Mouse (Mus musculus) urinary bladder, adult 2 months (tissue): ENCODE measurements around the gene Smg5. TPM values are rescaled to one million over a fixed set of nuclear protein-coding genes. Genes with fewer than 3 reads are reported as not detected.
"Not testable (repeated sequence)": the region's sequence is repeated elsewhere in the genome, so short reads cannot be mapped to it uniquely, and the experiment has no call there.

Experiments
- DNase-seq: peaks from one replicate; pipeline ENCODE4 v3.0.0; 2022; ENCODE audit warnings: low spot score
- polyA plus RNA-seq: library from polyadenylated mRNA; depleted of rRNA; stranded (reverse); fragments of >200 nt; gene quantifications from 2 replicates; pipeline ENCODE4 v1.2.3, GENCODE M21; 2012

Smg5 gene
- polyA plus RNA-seq, 1 experiment = 58.4 TPM

DNA sequence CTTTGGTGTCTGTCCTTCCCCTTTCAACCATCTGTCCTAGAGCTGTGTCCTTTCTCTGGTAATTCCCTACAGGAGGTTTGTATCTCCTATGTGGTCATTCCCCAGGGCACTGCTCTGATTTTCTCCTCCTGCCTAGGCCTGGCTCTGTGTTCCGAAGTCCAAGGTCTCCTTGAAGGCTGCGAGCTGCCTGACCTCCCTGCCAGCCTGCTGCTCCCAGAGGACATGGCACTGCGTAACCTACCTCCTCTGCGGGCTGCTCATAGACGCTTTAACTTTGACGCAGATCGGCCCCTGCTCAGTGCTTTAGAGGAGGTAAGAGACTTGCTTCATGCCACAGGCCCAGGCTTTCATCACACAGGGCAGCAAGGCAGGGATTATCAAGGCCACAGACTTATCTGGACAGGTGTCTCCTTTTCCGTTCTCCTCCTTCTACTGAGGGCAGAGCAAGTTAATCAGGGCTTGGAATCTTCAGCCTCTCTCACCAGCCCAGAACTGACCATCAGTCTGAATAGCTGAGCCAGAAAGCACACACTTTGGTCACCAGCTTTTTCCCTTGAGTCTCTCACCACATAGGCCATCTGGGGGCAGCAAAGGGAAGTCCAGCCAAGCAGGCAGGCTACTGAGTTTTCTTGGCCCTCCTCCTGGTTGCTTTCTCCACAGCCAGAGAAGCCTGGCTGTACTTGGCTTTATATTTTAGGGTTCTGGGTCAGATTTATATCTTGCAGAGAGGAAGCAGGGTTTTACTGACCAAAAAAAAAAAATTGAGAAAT, 18.5 kb downstream of the Smg5 start:
- no peak for DNase-seq

DNA sequence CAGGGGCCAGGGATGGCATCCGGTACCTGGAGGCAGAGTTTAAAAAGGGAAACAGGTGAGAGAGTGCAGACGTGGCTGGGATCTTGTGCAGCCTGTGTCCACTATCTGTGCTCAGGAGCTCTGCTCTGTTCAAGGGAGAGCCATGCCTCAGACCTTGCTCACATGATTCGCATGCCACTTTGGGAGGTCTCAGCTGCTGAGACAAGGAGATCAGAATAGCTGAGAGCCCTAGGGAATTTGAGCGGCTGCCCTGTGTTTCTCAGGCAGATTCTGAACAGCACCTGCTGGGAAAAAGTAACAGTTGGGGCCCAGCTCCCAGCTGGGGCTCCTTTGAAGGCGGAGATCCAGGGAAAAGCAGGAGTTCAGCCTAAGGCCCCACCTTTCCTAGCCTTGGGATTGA, 23.5 kb downstream of the Smg5 start:
- DNase-seq = no peak

DNA sequence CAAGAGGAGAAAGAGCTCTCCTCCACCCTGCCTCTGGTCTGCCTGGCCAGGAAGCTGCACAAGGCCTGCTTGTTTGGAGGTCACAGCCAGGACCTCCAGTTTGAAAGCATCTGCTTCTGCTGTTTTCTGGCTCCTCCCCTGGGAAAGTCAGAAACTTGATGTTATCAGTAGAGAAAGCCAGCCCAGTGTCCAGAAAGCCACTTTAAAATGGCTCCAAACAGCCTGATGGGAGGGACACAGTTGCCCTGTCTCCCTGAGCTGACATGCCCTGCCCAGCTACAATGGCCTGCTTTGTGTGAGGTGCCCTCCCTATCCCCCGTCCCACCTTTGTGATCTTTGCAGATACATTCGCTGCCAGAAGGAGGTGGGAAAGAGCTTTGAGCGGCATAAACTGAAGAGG, 23.9 kb downstream of the Smg5 start:
- no peak for DNase-seq

DNA sequence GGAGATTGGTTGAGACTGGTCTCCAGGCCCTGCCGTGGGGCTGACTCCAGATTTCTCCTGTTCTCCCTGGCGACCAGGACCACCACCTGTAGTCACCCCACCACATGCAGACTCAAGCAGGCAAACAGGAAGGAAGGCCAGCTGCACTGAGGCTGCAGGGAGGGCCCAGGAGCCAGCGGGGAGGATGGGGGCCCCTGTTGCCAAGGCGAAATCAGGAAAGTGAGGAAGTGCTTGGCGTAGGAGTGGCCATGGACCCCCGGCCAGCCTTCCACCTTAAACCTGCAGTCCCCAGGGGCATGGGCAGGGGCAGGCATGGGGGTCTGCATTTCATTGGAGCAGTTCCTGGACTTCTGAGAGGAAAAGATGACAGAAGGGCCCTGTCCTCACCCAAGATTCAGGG, 25.0 kb downstream of the Smg5 start:
- no peak for DNase-seq

DNA sequence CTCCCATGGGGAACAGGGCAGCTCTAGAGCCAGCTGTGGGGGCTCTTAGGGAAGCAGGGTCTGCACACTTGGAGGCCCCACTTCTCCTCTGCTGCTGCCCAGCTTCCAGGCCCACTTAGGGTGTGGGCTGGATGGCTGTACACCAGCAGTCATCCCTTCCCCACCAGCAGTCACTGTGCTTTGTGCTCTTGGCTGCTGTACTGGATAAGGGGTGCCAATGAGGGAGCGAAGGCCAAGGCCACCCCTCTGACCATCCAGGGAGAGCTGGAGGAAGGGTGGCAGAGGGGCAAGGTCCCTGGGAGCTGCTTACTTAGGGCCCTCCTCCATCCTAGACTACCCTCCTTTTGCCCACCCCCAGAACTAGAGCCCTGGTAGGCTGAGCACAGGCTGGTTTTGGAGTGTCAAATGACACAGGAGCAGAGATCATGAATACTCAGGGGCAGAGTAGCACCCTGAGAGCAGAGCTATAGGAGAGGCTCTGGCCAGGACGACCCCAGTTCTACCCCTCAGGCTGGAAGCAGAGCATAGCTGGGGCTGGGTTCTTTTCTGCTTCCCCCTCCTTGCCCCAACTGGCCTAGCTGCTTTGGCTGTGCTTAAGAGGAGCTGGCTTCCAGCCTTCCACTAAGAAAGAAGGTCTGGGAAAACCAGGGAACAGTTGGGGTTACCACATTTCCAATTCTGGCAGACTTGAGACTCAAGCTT, 25.7 kb downstream of the Smg5 start:
- no peak for DNase-seq

DNA sequence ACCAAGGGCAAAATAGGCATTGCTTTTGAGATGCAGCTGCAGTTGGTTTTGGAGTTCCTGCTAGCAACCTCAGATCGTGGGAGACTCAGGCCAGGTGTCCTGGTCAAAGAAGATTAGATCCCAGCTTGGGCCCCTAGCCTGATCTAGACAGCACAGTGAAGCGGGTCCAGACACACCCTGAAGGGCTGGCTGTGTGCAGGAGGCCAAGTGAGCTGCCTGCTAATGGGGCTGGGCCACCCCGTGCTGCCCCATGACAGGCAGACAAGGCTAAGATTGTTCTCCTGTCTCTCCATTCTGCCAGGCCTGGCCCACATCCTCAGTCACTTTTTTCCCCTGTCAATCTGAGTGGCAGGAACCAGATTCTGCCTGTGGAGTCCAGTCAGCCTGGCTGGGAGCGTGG, 27.6 kb downstream of the Smg5 start:
- no peak for DNase-seq

DNA sequence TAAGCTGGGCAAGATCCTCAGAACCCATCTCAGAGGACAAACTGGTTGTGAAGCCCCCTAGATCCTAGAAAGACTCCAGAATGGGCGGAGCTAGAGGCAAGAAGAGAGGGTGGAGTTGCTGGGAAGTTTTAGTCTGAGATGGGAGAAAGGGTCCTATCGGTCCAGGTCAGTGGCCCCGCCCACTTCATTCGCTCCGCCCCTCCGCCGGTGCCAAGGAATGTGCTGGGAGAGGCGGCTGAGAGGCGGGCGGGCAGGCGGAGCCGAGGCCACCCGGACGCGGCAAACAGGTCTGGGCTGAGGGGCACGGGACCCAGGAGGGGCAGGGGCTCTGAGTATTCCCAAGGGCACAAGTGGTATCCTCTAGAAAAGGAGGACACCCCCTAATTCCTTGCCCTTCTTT, 28.3 kb downstream of the Smg5 start, which contains the start of gene Paqr6:
Gene Paqr6, plus strand, starts transcription at position 248 of the 400 bp plus-strand sequence.
- peak; percentile 47 for DNase-seq

DNA sequence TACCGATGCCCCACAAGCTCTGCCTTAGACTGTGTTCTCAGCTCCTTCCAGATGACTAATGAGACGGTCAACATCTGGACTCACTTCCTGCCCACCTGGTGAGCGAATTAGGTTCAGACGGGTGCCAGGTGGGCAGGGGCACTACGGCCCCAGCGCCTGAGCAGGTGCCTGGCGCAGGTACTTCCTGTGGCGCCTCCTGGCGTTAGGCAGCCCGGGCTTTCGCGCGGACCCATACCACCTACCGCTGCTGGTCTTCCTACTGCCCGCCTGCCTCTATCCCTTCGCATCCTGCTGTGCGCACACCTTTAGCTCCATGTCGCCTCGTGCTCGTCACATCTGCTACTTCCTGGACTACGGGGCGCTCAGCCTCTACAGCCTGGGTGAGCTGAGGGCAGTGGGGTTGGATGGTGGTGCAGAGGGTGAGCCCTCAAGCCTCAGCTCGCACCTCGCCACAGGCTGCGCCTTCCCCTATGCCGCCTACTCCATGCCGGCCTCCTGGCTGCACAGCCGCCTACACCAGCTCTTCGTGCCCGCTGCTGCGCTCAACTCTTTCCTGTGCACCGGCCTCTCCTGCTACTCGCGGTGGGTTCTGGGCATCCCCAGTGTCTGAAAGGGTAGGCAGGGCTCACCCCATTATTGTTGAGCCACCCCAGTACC, 29.8 kb downstream of the Smg5 start:
- no peak for DNase-seq

DNA sequence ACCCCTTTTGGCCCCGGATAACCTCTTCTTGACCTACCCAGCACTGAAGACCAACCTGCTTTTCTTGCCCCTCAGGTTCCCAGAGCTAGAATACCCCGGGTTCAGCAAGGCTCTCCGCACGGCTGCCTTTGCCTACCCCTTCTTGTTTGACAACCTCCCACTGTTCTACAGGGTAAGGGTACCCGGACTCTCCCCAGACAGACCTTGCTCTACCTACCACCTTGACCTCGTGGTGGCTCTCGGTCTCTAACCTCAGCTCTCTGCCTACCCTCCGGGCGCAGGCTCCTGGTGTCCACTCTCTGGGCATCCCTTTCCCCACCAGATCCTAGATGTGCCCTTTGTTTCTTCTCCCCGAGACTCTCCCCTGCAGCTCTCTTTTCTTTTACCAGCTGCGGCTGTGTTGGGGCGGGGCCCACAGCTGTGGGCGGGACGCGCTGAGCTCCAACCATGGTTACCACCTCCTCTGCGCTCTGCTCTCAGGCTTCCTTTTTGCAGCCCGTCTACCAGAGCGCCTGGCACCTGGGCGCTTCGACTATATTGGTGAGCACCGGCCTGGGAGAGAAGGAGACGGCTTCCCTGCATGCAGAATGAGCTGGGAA, 30.9 kb downstream of the Smg5 start:
- DNase-seq = not testable (repeated sequence)

DNA sequence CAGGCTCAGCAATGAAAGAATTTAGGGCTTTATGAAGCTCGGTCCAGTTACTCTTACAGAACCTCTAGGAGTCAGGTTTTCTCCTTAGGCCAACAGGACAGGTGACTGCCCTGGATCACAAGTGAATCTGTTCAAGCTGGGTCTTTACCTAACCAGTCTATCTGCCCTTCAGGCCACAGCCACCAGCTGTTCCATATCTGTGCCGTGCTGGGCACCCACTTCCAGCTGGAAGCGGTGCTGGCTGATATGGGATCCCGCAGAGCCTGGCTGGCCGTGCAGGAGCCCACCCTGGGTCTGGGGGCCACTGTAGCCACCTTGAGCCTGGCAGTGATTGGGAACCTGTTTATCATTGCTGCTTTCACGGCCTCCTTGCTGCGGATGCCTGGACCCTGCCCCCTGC, 31.5 kb downstream of the Smg5 start:
- DNase-seq = not testable (repeated sequence)

DNA sequence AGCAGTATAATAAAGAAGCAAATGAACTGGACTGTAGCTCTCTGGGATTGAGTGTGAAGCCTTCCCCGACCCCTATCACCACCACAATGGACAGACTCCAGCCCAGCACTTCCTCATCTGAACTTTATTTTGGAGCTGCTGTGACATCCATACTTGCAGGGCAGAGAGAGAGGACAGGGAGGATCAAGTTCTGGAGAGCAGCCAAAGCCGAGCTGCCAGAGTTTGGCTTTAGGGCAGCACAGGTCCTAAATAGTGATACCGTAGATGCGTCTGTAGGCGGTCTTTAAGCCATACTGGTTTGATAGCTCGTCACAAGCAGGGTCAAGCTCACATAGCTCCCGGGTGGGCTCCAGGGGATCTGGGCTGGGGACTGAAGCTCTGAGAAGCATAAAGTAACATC, 32.5 kb downstream of the Smg5 start:
- DNase-seq = not testable (repeated sequence)

DNA sequence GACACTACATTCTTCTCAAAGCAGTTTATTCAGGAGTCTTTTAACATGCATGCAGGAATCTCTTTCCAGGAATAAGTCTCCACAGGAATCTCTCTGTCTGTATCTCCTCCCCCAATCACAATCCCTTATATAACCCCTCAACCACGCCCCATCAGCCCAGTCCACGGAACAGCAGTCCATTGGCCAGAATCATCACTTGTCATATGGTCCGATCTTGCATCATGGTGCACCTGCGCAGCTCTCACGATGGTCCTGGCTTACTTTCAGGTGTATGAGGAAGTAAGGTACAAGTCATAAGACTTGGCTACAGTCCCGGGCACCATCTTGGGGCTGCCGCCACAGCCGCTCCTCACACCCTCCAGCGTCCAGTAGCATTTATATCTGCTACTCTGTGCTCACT, 36.6 kb downstream of the Smg5 start, which contains the start of gene Bglap3:
Gene Bglap3, minus strand, starts transcription at position 101 of the 400 bp plus-strand sequence.
- not testable (repeated sequence) for DNase-seq

DNA sequence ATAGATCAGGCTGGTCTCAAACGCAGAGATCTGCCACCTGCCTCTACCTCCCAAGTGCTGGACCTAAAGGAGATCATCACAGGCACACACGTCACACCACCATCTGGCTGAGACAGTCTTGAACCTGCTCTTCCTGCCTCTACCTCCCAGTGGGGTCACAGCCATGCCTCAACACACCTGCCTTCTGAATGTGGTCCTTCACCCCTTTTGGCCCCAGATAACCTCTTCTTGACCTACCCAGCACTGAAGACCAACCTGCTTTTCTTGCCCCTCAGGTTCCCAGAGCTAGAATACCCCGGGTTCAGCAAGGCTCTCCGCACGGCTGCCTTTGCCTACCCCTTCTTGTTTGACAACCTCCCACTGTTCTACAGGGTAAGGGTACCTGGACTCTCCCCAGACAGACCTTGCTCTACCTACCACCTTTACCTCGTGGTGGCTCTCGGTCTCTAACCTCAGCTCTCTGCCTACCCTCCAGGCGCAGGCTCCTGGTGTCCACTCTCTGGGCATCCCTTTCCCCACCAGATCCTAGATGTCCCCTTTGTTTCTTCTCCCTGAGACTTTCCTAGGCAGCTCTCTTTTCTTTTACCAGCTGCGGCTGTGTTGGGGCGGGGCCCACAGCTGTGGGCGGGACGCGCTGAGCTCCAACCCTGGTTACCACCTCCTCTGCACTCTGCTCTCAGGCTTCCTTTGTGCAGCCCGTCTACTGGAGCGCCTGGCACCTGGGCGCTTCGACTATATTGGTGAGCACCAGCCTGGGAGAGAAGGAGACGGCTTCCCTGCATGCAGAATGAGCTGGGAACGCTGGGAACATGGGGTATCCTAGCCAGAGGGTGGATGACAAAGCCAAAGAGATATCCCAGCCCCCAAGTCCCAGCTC, 39.9 kb downstream of the Smg5 start:
- not testable (repeated sequence) for DNase-seq

DNA sequence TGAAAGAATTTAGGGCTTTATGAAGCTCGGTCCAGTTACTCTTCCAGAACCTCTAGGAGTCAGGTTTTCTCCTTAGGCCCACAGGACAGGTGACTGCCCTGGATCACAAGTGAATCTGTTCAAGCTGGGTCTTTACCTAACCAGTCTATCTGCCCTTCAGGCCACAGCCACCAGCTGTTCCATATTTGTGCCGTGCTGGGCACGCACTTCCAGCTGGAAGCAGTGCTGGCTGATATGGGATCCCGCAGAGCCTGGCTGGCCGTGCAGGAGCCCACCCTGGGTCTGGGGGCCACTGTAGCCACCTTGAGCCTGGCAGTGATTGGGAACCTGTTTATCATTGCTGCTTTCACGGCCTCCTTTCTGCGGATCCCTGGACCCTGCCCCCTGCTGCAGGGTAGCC, 40.6 kb downstream of the Smg5 start:
- DNase-seq = not testable (repeated sequence)

DNA sequence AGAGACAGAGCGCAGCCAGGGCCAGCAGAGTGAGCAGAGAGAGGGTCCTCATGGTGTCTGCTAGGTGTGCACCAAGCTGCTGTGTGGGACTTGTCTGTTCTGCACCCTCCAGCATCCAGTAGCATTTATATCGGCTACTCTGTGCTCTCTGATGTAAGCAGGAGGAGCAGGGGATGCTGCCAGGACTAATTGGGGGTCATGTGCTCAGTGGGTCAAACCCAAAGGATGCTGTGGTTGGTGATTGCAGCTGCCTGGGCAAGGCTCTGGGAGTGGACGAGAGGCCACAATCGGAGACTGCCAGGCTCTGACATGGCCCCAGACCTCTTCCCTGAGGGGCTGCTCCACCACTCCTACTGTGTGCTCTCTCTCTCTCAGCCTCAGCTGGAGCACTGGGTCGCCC, 42.5 kb downstream of the Smg5 start, which contains the start of gene Bglap2:
Gene Bglap2, minus strand, starts transcription at position 101 of the 400 bp plus-strand sequence.
- not testable (repeated sequence) for DNase-seq

DNA sequence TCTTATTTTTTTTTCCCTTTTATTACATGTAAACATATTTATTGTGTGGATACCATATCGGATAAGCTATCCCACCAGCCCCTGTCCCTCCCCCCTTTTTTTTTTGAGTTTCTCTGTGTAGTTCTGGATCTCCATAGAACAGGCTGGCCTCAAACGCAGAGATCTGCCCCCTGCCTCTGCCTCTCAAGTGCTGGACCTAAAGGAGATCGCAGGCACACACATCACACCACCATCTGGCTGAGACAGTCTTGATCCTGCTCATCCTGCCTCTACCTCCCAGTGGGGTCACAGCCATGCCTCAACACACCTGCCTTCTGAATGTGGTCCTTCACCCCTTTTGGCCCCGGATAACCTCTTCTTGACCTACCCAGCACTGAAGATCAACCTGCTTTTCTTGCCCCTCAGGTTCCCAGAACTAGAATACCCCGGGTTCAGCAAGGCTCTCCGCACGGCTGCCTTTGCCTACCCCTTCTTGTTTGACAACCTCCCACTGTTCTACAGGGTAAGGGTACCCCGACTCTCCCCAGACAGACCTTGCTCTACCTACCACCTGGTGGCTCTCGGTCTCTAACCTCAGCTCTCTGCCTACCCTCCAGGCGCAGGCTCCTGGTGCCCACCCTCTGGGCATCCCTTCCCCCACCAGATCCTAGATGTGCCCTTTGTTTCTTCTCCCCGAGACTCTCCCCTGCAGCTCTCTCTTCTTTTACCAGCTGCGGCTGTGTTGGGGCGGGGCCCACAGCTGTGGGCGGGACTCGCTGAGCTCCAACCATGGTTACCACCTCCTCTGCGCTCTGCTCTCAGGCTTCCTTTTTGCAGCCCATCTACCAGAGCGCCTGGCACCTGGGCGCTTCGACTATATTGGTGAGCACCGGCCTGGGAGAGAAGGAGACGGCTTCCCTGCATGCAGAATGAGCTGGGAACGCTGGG, 45.6 kb downstream of the Smg5 start:
- DNase-seq = not testable (repeated sequence)

DNA sequence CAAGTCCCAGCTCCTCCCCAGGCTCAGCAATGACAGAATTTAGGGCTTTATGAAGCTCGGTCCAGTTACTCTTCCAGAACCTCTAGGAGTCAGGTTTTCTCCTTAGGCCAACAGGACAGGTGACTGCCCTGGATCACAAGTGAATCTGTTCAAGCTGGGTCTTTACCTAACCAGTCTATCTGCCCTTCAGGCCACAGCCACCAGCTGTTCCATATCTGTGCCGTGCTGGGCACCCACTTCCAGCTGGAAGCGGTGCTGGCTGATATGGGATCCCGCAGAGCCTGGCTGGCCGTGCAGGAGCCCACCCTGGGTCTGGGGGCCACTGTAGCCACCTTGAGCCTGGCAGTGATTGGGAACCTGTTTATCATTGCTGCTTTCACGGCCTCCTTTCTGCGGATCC, 46.3 kb downstream of the Smg5 start:
- DNase-seq = not testable (repeated sequence)

DNA sequence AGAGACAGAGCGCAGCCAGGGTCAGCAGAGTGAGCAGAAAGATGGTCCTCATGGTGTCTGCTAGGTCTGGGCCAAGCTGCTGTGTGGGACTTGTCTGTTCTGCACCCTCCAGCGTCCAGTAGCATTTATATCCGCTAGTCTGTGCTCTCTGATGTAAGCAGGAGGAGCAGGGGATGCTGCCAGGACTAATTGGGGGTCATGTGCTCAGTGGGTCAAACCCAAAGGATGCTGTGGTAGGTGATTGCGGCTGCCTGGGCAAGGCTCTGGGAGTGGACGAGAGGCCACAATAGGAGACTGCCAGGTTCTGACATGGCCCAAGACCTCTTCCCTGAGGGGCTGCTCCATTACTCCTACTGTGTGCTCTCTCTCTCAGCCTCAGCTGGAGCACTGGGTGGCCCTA, 48.3 kb downstream of the Smg5 start, which contains the start of gene Bglap:
Gene Bglap, minus strand, starts transcription at position 101 of the 400 bp plus-strand sequence.
- no peak for DNase-seq

DNA sequence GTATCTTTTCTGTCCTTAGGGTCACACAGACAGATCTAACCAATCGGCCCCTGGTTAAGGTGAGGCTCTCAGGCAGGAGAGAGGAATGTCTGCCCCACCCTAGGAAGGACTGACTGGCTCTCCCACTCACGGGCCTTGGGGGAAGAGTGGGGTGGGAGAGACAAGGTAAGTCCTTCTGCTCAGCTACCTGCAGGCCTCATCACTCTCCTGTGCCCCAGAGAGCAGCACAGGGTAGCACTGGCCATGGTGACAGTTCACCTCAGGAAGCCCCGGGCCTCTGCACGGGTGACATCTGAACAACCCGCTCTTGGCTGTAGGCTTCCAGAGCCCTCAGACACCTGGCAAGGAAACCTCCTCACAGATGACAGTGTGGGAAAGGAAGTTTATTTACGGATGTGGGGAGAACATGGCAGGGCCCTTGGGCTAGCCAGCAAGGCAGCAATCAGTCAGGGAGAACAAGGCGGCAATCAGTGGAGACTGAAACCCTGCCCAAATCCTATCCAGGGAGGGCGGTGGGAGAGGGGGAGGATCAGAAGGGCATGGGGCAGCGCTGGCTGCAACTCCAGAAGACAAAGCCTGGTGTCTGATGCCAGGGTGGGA, 57.8 kb downstream of the Smg5 start:
- no peak for DNase-seq
